Mouse (Mus musculus) lung, embryonic 15.5 days (tissue): ENCODE results near the gene Suz12. TPM values are rescaled to one million over a fixed set of nuclear protein-coding genes. Genes with fewer than 3 reads are reported as not detected.

Experiments
- ATAC-seq: fragments of 200-750 bp; cut with Nextera tagmentation; 2 replicates; pipeline ENCODE4 v1.8.0; 2017; ENCODE audit warnings: moderate number of reproducible peaks, borderline replicate concordance; ENCODE audit not compliant: low FRiP score, low TSS enrichment; ENCODE audit errors: extremely low read depth
- H3K27ac ChIP-seq: fragments of 300-500 bp; sonication (generic); 2 replicates; pipeline ENCODE4 v1.5.1; 2015; ENCODE audit warnings: moderate library complexity, mild to moderate bottlenecking, inconsistent platforms
- H3K27me3 ChIP-seq: fragments of 300-500 bp; sonication (generic); 2 replicates; pipeline ENCODE4 v1.6.1; 2015; ENCODE audit warnings: inconsistent platforms
- H3K36me3 ChIP-seq: fragments of 300-500 bp; sonication (generic); 2 replicates; pipeline ENCODE4 v1.6.1; 2015; ENCODE audit warnings: inconsistent platforms
- H3K4me1 ChIP-seq: fragments of 300-500 bp; sonication (generic); 2 replicates; pipeline ENCODE4 v1.6.1; 2015; ENCODE audit warnings: inconsistent platforms
- H3K4me2 ChIP-seq: fragments of 300-500 bp; sonication (generic); 2 replicates; pipeline ENCODE4 v1.6.1; 2015; ENCODE audit warnings: inconsistent platforms, mild to moderate bottlenecking, moderate library complexity
- H3K4me3 ChIP-seq: fragments of 300-500 bp; sonication (generic); 2 replicates; pipeline ENCODE4 v1.5.1; 2015; ENCODE audit warnings: mild to moderate bottlenecking, inconsistent platforms
- H3K9ac ChIP-seq: fragments of 300-500 bp; sonication (generic); 2 replicates; pipeline ENCODE4 v1.6.1; 2015; ENCODE audit warnings: inconsistent platforms
- H3K9me3 ChIP-seq: fragments of 300-500 bp; sonication (generic); 2 replicates; pipeline ENCODE4 v1.6.1; 2016; ENCODE audit warnings: inconsistent platforms
- WGBS: fragments of 180-500 bp; shearing (Covaris S2); methylation state at CpG from one replicate; pipeline ENCODE4 v1.1.7; 2015; 5-methylcytosine and 5-hydroxymethylcytosine counted together
- polyA plus RNA-seq: library from polyadenylated mRNA; unstranded; fragments of >200 nt; fragmentation: Nextera tagmentation; extraction: Ambion mirVana; gene quantifications from 2 replicates; pipeline ENCODE4 v1.2.1, GENCODE M21; 2015

Suz12 gene
- polyA plus RNA-seq, 1 experiment from 2014 or later = 20.5 TPM

DNA sequence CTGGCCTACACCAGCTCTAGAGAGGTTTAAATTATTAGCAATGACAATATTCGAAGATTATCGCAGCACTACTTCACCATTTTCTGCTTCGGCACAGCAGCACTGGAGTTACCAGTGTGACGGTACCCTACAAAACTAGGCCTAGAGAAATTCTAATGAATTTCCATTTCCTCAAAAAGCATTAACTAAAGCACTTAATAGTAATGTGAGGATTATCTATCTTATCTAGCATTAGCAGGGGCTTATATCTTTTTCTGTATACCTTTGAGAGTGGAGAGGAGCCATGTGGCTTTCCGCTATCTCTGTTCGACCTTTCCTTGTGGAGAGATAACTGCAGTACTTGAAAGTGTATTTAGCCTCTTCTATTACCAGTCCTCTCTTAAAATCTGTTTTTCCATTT, 86.8 kb downstream of the Suz12 start:
- no peak overlapping the region for H3K27ac ChIP-seq

GRCm38 (mm10) chr11:80080381-80080825, 87.5 kb downstream of the Suz12 start:
- H3K4me1 ChIP-seq = peaks cover 15% of the 10 kb centered on the region
- H3K4me3 ChIP-seq = peak overlapping the region; percentile 90
- peak overlapping the region; percentile 72 for H3K4me2 ChIP-seq
- ATAC-seq = peak; percentile 58
- H3K27me3 ChIP-seq = no peaks in the 10 kb centered on the region
- no peaks in the 10 kb centered on the region for H3K9me3 ChIP-seq
- under 1% methylated on average over 32 of the region's 32 CpGs for WGBS
- no peaks in the 10 kb centered on the region for H3K36me3 ChIP-seq
- H3K9ac ChIP-seq = peak overlapping the region; percentile 99
- peak overlapping the region; percentile 98 for H3K27ac ChIP-seq

More for the DNA sequence above, 86.8 kb downstream of the Suz12 start:
- H3K4me2 ChIP-seq = peak overlapping the region; percentile 72
- H3K4me1 ChIP-seq = peaks cover 15% of the 10 kb centered on the region
- H3K9me3 ChIP-seq = no peaks in the 10 kb centered on the region
- WGBS = 52% methylated on average over 6 of the region's 6 CpGs
- no peak for ATAC-seq
- H3K36me3 ChIP-seq = no peaks in the 10 kb centered on the region
- peak overlapping the region; percentile 90 for H3K4me3 ChIP-seq
- peak overlapping the region; percentile 99 for H3K9ac ChIP-seq
- no peaks in the 10 kb centered on the region for H3K27me3 ChIP-seq

GRCm38 (mm10) chr11:80080826-80081728, 88.2 kb downstream of the Suz12 start, which contains the start of gene Crlf3:
Crlf3 (minus strand) TSS chr11:80080991.
- H3K9me3 ChIP-seq = no peaks in the 10 kb centered on the region
- peak within 1 kb of the TSS; percentile 90 for H3K4me3 ChIP-seq
- peak within 1 kb of the TSS; percentile 72 for H3K4me2 ChIP-seq
- WGBS = 2% methylated on average over 53 of the region's 55 CpGs
- H3K9ac ChIP-seq = peak within 1 kb of the TSS; percentile 99
- H3K27ac ChIP-seq = peak within 1 kb of the TSS; percentile 98
- no peaks in the 10 kb centered on the region for H3K36me3 ChIP-seq
- no peaks in the 10 kb centered on the region for H3K27me3 ChIP-seq
- peak; percentile 97 for ATAC-seq
- peaks cover 15% of the 10 kb centered on the region for H3K4me1 ChIP-seq

DNA sequence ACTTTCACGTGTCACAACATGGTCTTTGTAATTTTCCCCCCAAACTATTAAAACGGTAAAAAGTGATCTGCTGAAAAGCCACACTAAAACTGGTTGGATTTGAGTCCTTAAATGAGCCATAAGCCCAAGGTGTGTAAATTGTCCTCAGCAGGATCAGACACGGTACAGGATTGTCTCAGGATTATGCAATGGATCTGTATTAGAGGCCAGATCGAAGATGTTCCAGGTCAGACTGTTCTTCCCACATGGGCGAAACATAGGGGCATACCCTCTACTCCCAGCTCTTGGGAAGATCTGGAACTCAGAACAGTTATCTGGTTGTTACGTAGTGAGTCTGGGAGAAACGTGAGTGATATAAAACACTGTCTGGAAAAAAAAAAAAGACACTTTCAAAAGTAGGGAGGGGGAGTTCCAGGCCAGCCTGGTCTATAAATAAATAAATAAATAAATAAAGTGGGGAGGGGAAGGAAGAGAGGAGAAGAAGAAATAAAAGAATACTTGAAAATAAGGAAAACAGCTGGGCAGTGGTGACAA, 88.9 kb downstream of the Suz12 start:
- Histone ChIP-seq H3K4me3 (no peak overlapping the region), H3K9ac (no peak overlapping the region), H3K9me3 (no peaks in the 10 kb centered on the region), H3K4me2 (peak overlapping the region; percentile 72), H3K36me3 (no peaks in the 10 kb centered on the region), H3K27ac (peak overlapping the region; percentile 98), H3K4me1 (peaks cover 15% of the 10 kb centered on the region), H3K27me3 (no peaks in the 10 kb centered on the region)
- WGBS = 73% methylated on average over 7 of the region's 7 CpGs
- ATAC-seq = no peak

Other genes starting within 250 kb of the Suz12 start
- gene Utp6, start 30.7 kb upstream of the Suz12 start, polyA plus RNA-seq = 50.4 and 55.0 TPM in 2 replicates
- gene Crlf3, start 87.9 kb downstream of the Suz12 start, polyA plus RNA-seq = 40.8 and 43.9 TPM in 2 replicates
- 10.8 and 11.4 TPM in 2 replicates for gene Atad5, start 96.3 kb downstream of the Suz12 start, polyA plus RNA-seq
- gene Tefm, start 149.1 kb downstream of the Suz12 start, polyA plus RNA-seq = 28.2 and 29.2 TPM in 2 replicates
- gene Adap2, start 161.0 kb downstream of the Suz12 start, polyA plus RNA-seq = 2.4 and 2.5 TPM in 2 replicates
- 9.6 and 11.7 TPM in 2 replicates for gene Rnf135, start 190.7 kb downstream of the Suz12 start, polyA plus RNA-seq
- 51.6 and 54.1 TPM in 2 replicates for gene Rhot1, start 215.9 kb downstream of the Suz12 start, polyA plus RNA-seq